Mouse (Mus musculus) heart, adult 2 months (tissue): ENCODE results near the gene Slc4a11. TPM values are rescaled to one million over a fixed set of nuclear protein-coding genes. Genes with fewer than 3 reads are reported as not detected.

ENCODE experiments used
- DNase-seq, 2 experiments: peaks; one replicate each; pipeline ENCODE4 v3.0.0; 2021
- H3K27ac ChIP-seq: fragments of 200-600 bp; 2 replicates; pipeline ENCODE4 v1.8.1; 2022
- H3K27me3 ChIP-seq: fragments of 200-500 bp; 2 replicates; pipeline ENCODE4 v1.6.1; 2012; ENCODE audit warnings: mild to moderate bottlenecking, low read length, inconsistent platforms, mixed read lengths; ENCODE audit not compliant: control insufficient read depth, insufficient read depth
- H3K36me3 ChIP-seq: fragments of 200-500 bp; 2 replicates; pipeline ENCODE4 v1.6.1; 2012; ENCODE audit warnings: low read length, inconsistent platforms; ENCODE audit not compliant: control insufficient read depth, insufficient read depth
- H3K4me1 ChIP-seq: fragments of 200-500 bp; 2 replicates; pipeline ENCODE4 v1.6.1; 2011; ENCODE audit warnings: low read length; ENCODE audit not compliant: control insufficient read depth, insufficient read depth
- H3K4me3 ChIP-seq: fragments of 200-600 bp; 2 replicates; pipeline ENCODE4 v1.8.1; 2022
- H3K79me2 ChIP-seq: fragments of 200-500 bp; replicated peaks from 2 replicates; pipeline ENCODE4 v1.6.1; 2012; ENCODE audit warnings: mild to moderate bottlenecking, inconsistent platforms, low read length, moderate library complexity, mixed read lengths; ENCODE audit not compliant: control insufficient read depth, insufficient read depth
- H3K9ac ChIP-seq: fragments of 200-500 bp; 2 replicates; pipeline ENCODE4 v1.6.1; 2012; ENCODE audit warnings: low read depth, mild to moderate bottlenecking, control low read depth, inconsistent platforms, low read length, mixed read lengths
- CTCF ChIP-seq: fragments of 200-600 bp; IDR thresholded peaks from 2 replicates; pipeline ENCODE4 v1.8.1; 2022; ENCODE audit warnings: antibody characterized with exemption, mild to moderate bottlenecking, moderate library complexity
- EP300 ChIP-seq: fragments of 200-500 bp; IDR thresholded peaks from 2 replicates; pipeline ENCODE4 v1.6.1; 2011; ENCODE audit warnings: low read depth, low read length, control low read depth; ENCODE audit not compliant: insufficient read depth
- POLR2A ChIP-seq: fragments of 200-500 bp; IDR thresholded peaks from 2 replicates; pipeline ENCODE4 v1.6.1; 2011; ENCODE audit warnings: mild to moderate bottlenecking, low read depth, low read length, control low read depth; ENCODE audit not compliant: insufficient read depth
- WGBS: fragments of 180-500 bp; shearing (Covaris S2); methylation state at CpG from one replicate; pipeline ENCODE4 v1.1.7; 2018; 5-methylcytosine and 5-hydroxymethylcytosine counted together
- intact Hi-C: fragments of 180-260 bp; cut with DNase I; formaldehyde crosslinking; loops from one replicate; pipeline ENCODE4 v1.15.1; 2025
- polyA plus RNA-seq: library from polyadenylated mRNA; depleted of rRNA; stranded (reverse); fragments of >200 nt; gene quantifications from 2 replicates; pipeline ENCODE4 v1.2.3, GENCODE M21; 2012
- total RNA-seq, 2 experiments: library from RNA; stranded (reverse); gene quantifications; 2 replicates each; pipeline ENCODE4 v1.2.3; 2021

The Slc4a11 gene
- total and polyA plus RNA-seq, 3 experiments, result 0.10 to 0.37 (median 0.14) TPM

- TF ChIP-seq CTCF (no peak), EP300 (no peak), POLR2A (0 out of 2 replicates have a peak, but pooled peaks have one; percentile 30)
- intact Hi-C loops, result loop anchor here (2.0 kb wide), 1 partner anchor 22 kb away; the partner anchor contains the start of gene Ddrgk1
- Histone ChIP-seq H3K36me3 (no peaks in the 10 kb centered on the region), H3K27me3 (no peaks in the 10 kb centered on the region), H3K4me3 (peak within 1 kb of the TSS; percentile 74), H3K9ac (peak within 1 kb of the TSS; percentile 70), H3K79me2 (no peaks in the 10 kb centered on the region), H3K27ac (peak within 1 kb of the TSS; percentile 68), H3K4me1 (peaks cover 1% of the 10 kb centered on the region)
- peak; percentile 94 to 97 for DNase-seq
- WGBS, result 5% methylated on average over 27 of the region's 40 CpGs
Observed at GRCm38 (mm10) chr2:130642684-130643369, 54.5 kb downstream of the Slc4a11 start, which contains the start of gene Lzts3. Gene Lzts3 (minus strand): TSS chr2:130642803.

- peak overlapping the region; percentile 68 for H3K27ac ChIP-seq
- intact Hi-C loops, result loop anchor here (2.0 kb wide), 1 partner anchor 23 kb away; the partner anchor contains the start of gene Ddrgk1
- under 1% methylated on average over 19 of the region's 27 CpGs for WGBS
Observed at GRCm38 (mm10) chr2:130642197-130642660, 55.1 kb downstream of the Slc4a11 start.

GRCm38 (mm10) chr2:130641351-130642025 lies 55.8 kb downstream of the Slc4a11 start:
- Histone ChIP-seq H3K9ac (no peak overlapping the region), H3K36me3 (no peaks in the 10 kb centered on the region), H3K4me1 (peaks cover 1% of the 10 kb centered on the region), H3K27ac (no peak overlapping the region), H3K27me3 (no peaks in the 10 kb centered on the region), H3K79me2 (no peaks in the 10 kb centered on the region), H3K4me3 (no peak overlapping the region; the same call in 1 of the 2 replicates)
- intact Hi-C loops, result loop anchor here (2.0 kb wide), 1 partner anchor 23 kb away; the partner anchor contains the start of gene Ddrgk1
- WGBS, result 69% methylated on average over 6 of the region's 6 CpGs
- no peak for DNase-seq
- TF ChIP-seq EP300, result no peak
- TF ChIP-seq POLR2A, result no peak
- no peak for TF ChIP-seq CTCF

More at GRCm38 (mm10) chr2:130642197-130642660, 55.1 kb downstream of the Slc4a11 start:
- Histone ChIP-seq H3K4me3 (peak overlapping the region; percentile 74), H3K4me1 (peaks cover 1% of the 10 kb centered on the region), H3K36me3 (no peaks in the 10 kb centered on the region), H3K79me2 (no peaks in the 10 kb centered on the region), H3K9ac (peak overlapping the region; percentile 70), H3K27me3 (no peaks in the 10 kb centered on the region)
- TF ChIP-seq POLR2A (no peak), CTCF (no peak), EP300 (no peak)
- DNase-seq, result no peak

- peaks cover 6% of the 10 kb centered on the region; the same call in 1 of the 2 replicates for H3K27me3 ChIP-seq
- WGBS, result 83% methylated on average over 6 of the region's 6 CpGs
- intact Hi-C loops, result no loop called here
- H3K9ac ChIP-seq, result no peak overlapping the region
- H3K36me3 ChIP-seq, result no peaks in the 10 kb centered on the region
- H3K79me2 ChIP-seq, result no peaks in the 10 kb centered on the region
- H3K27ac ChIP-seq, result no peak overlapping the region
- TF ChIP-seq POLR2A, result no peak
- TF ChIP-seq EP300, result no peak
- TF ChIP-seq CTCF, result no peak
- no peak overlapping the region for H3K4me3 ChIP-seq
- no peak for DNase-seq
- H3K4me1 ChIP-seq, result peaks cover 1% of the 10 kb centered on the region
Observed at GRCm38 (mm10) chr2:130639276-130639675, 58.0 kb downstream of the Slc4a11 start.

- TF ChIP-seq CTCF (no peak), POLR2A (no peak), EP300 (no peak)
Observed at GRCm38 (mm10) chr2:130638101-130638611, 59.2 kb downstream of the Slc4a11 start.

More at GRCm38 (mm10) chr2:130638101-130638611, 59.2 kb downstream of the Slc4a11 start:
- Histone ChIP-seq H3K9ac (no peak overlapping the region), H3K27me3 (peaks cover 6% of the 10 kb centered on the region; the same call in 1 of the 2 replicates), H3K4me1 (peaks cover 1% of the 10 kb centered on the region), H3K36me3 (no peaks in the 10 kb centered on the region), H3K4me3 (no peak overlapping the region), H3K27ac (no peak overlapping the region), H3K79me2 (no peaks in the 10 kb centered on the region)
- intact Hi-C loops, result no loop called here
- WGBS, result 56% methylated on average over 16 of the region's 16 CpGs
- DNase-seq, result no peak
